Mouse (Mus musculus) MEL (cell line): ENCODE data around the gene Pidd1. TPM values are rescaled to one million over a fixed set of nuclear protein-coding genes. Genes with fewer than 3 reads are reported as not detected.

Experiments
- DNase-seq: peaks from one replicate; pipeline ENCODE4 v3.0.0; 2011; ENCODE audit warnings: low read depth, low spot score
- H3K27ac ChIP-seq: 2 replicates; pipeline ENCODE4 v1.5.1; 2012; ENCODE audit warnings: low read depth, mild to moderate bottlenecking, control low read depth, low read length, moderate library complexity; ENCODE audit not compliant: control insufficient read depth
- H3K27me3 ChIP-seq, 2 experiments: fragments of 150-350 bp in 1 of 2; sonication (generic) in 1 of 2; 2 replicates each; pipeline ENCODE4 v1.6.1; 2012; ENCODE audit warnings: low read length in 2 of 2, mild to moderate bottlenecking in 2 of 2, improper control_type of control experiment in 1 of 2, moderate library complexity in 1 of 2; ENCODE audit not compliant: insufficient read depth in 2 of 2, control insufficient read depth in 1 of 2
- H3K36me3 ChIP-seq, 2 experiments: 2 replicates each; pipeline ENCODE4 v1.6.1; 2012 to 2014; ENCODE audit warnings: low read length in 2 of 2, improper control_type of control experiment in 1 of 2, inconsistent platforms in 1 of 2, mild to moderate bottlenecking in 1 of 2; ENCODE audit not compliant: insufficient read depth in 2 of 2, control insufficient read depth in 1 of 2
- H3K4me1 ChIP-seq, 2 experiments: fragments of 150-350 bp in 1 of 2; sonication (generic) in 1 of 2; 2 replicates each; pipeline ENCODE4 v1.6.1; 2012; ENCODE audit warnings: low read length in 2 of 2, improper control_type of control experiment in 1 of 2, mild to moderate bottlenecking in 1 of 2; ENCODE audit not compliant: insufficient read depth in 2 of 2, control insufficient read depth in 1 of 2
- H3K4me3 ChIP-seq, 2 experiments: fragments of 150-350 bp in 1 of 2; sonication (generic) in 1 of 2; 2 replicates each; pipeline ENCODE4 v1.5.1; 2012; ENCODE audit warnings: low read depth in 2 of 2, low read length in 2 of 2, mild to moderate bottlenecking in 2 of 2, moderate library complexity in 2 of 2, control low read depth in 1 of 2, improper control_type of control experiment in 1 of 2; ENCODE audit not compliant: control insufficient read depth in 1 of 2, insufficient read depth in 1 of 2
- H3K79me2 ChIP-seq: 2 replicates; pipeline ENCODE4 v1.6.1; 2012; ENCODE audit warnings: mild to moderate bottlenecking, low read length, moderate library complexity; ENCODE audit not compliant: control insufficient read depth, poor library complexity, insufficient read depth
- H3K9ac ChIP-seq: 2 replicates; pipeline ENCODE4 v1.6.1; 2012; ENCODE audit warnings: low read depth, mild to moderate bottlenecking, control low read depth, low read length, moderate library complexity; ENCODE audit not compliant: control insufficient read depth, poor library complexity, severe bottlenecking
- H3K9me3 ChIP-seq: fragments of 150-350 bp; sonication (generic); replicated peaks from 2 replicates; pipeline ENCODE4 v1.6.1; 2012; ENCODE audit warnings: mild to moderate bottlenecking, low read length, improper control_type of control experiment, moderate library complexity; ENCODE audit not compliant: insufficient read depth
- ELF1 ChIP-seq: IDR thresholded peaks from 2 replicates; pipeline ENCODE4 v1.6.1; 2014; ENCODE audit warnings: low read depth, mild to moderate bottlenecking, inconsistent platforms, low read length, improper control_type of control experiment, moderate library complexity
- EP300 ChIP-seq, 2 experiments: IDR thresholded peaks; 2 replicates each; pipeline ENCODE4 v1.6.1; 2011; ENCODE audit warnings: improper control_type of control experiment in 2 of 2, low read length in 2 of 2, low read depth in 1 of 2, mild to moderate bottlenecking in 1 of 2
- ETS1 ChIP-seq: IDR thresholded peaks from 2 replicates; pipeline ENCODE4 v1.6.1; 2012; ENCODE audit warnings: low read depth, mild to moderate bottlenecking, inconsistent platforms, low read length, improper control_type of control experiment, moderate library complexity
- GABPA ChIP-seq: IDR thresholded peaks from 2 replicates; pipeline ENCODE4 v1.6.1; 2012; ENCODE audit warnings: low read depth, mild to moderate bottlenecking, inconsistent platforms, low read length, improper control_type of control experiment, moderate library complexity
- JUND ChIP-seq: IDR thresholded peaks from 2 replicates; pipeline ENCODE4 v1.6.1; 2011; ENCODE audit warnings: low read depth, mild to moderate bottlenecking, improper control_type of control experiment, low read length
- KAT2A ChIP-seq: conservative IDR thresholded peaks from 2 replicates; pipeline ENCODE4 v1.6.1; 2012; ENCODE audit warnings: low read depth, low read length, improper control_type of control experiment, inconsistent platforms
- MAFK ChIP-seq: IDR thresholded peaks from 2 replicates; pipeline ENCODE4 v1.6.1; 2011; ENCODE audit warnings: low read depth, mild to moderate bottlenecking, low read length, improper control_type of control experiment, borderline replicate concordance
- MXI1 ChIP-seq: IDR thresholded peaks from 2 replicates; pipeline ENCODE4 v1.6.1; 2011; ENCODE audit warnings: mild to moderate bottlenecking, low read depth, low read length, improper control_type of control experiment
- MYC ChIP-seq: IDR thresholded peaks from 2 replicates; pipeline ENCODE4 v1.6.1; 2011; ENCODE audit warnings: low read depth, mild to moderate bottlenecking, low read length, improper control_type of control experiment, moderate library complexity
- NELFE ChIP-seq: IDR thresholded peaks from 2 replicates; pipeline ENCODE4 v1.6.1; 2011; ENCODE audit warnings: low read depth, low read length, improper control_type of control experiment
- NRF1 ChIP-seq: IDR thresholded peaks from 2 replicates; pipeline ENCODE4 v1.6.1; 2014; ENCODE audit warnings: low read depth, mild to moderate bottlenecking, inconsistent platforms, low read length, improper control_type of control experiment, moderate library complexity; ENCODE audit not compliant: poor library complexity, insufficient read depth, severe bottlenecking
- POLR2A ChIP-seq, 2 experiments: IDR thresholded peaks; 2 replicates each; pipeline ENCODE4 v1.6.1; 2011 to 2012; ENCODE audit warnings: low read length in 2 of 2, mild to moderate bottlenecking in 2 of 2, control low read depth in 1 of 2, improper control_type of control experiment in 1 of 2, low read depth in 1 of 2, moderate library complexity in 1 of 2; ENCODE audit not compliant: control insufficient read depth in 1 of 2, insufficient read depth in 1 of 2, poor library complexity in 1 of 2
- POLR2AphosphoS2 ChIP-seq: IDR thresholded peaks from 2 replicates; pipeline ENCODE4 v1.6.1; 2011; ENCODE audit warnings: low read length, improper control_type of control experiment
- RCOR1 ChIP-seq: IDR thresholded peaks from 2 replicates; pipeline ENCODE4 v1.6.1; 2012; ENCODE audit warnings: low read depth, mild to moderate bottlenecking, inconsistent platforms, low read length, improper control_type of control experiment
- TCF12 ChIP-seq: IDR thresholded peaks from 2 replicates; pipeline ENCODE4 v1.6.1; 2014; ENCODE audit warnings: low read depth, mild to moderate bottlenecking, inconsistent platforms, low read length, improper control_type of control experiment, moderate library complexity
- USF1 ChIP-seq: IDR thresholded peaks from 2 replicates; pipeline ENCODE4 v1.6.1; 2014; ENCODE audit warnings: low read depth, mild to moderate bottlenecking, inconsistent platforms, low read length, improper control_type of control experiment, moderate library complexity
- USF2 ChIP-seq, 2 experiments: IDR thresholded peaks; 2 replicates each; pipeline ENCODE4 v1.6.1; 2011 to 2012; ENCODE audit warnings: improper control_type of control experiment in 2 of 2, low read length in 2 of 2, borderline replicate concordance in 1 of 2, inconsistent platforms in 1 of 2, low read depth in 1 of 2, mild to moderate bottlenecking in 1 of 2; ENCODE audit not compliant: insufficient read depth in 1 of 2
- ZMIZ1 ChIP-seq: IDR thresholded peaks from 2 replicates; pipeline ENCODE4 v1.6.1; 2012; ENCODE audit warnings: low read depth, mild to moderate bottlenecking, inconsistent platforms, low read length, improper control_type of control experiment, moderate library complexity
- ZNF384 ChIP-seq: IDR thresholded peaks from 2 replicates; pipeline ENCODE4 v1.6.1; 2012; ENCODE audit warnings: low read depth, mild to moderate bottlenecking, inconsistent platforms, low read length, improper control_type of control experiment
- polyA plus RNA-seq, 2 experiments: library from polyadenylated mRNA; stranded (reverse) in 1 of 2; unstranded in 1 of 2; fragments of >175 nt in 1 of 2; fragments of >200 nt in 1 of 2; gene quantifications; 2 replicates each; pipeline versions ENCODE4 v1.2.1 to v1.2.4; 2012; ENCODE audit warnings: low replicate concordance in 2 of 2, low read depth in 1 of 2; ENCODE audit not compliant: insufficient read length in 2 of 2, insufficient read depth in 1 of 2, missing spikeins in 1 of 2
- total RNA-seq: library from RNA; depleted of rRNA; stranded (reverse); fragments of 300-350 nt; gene quantifications from 2 replicates; pipeline ENCODE4 v1.2.3, GENCODE M21; 2012

The Pidd1 gene
- total and polyA plus RNA-seq, 3 experiments: 6.4 to 27.2 TPM; not detected in 1

DNA sequence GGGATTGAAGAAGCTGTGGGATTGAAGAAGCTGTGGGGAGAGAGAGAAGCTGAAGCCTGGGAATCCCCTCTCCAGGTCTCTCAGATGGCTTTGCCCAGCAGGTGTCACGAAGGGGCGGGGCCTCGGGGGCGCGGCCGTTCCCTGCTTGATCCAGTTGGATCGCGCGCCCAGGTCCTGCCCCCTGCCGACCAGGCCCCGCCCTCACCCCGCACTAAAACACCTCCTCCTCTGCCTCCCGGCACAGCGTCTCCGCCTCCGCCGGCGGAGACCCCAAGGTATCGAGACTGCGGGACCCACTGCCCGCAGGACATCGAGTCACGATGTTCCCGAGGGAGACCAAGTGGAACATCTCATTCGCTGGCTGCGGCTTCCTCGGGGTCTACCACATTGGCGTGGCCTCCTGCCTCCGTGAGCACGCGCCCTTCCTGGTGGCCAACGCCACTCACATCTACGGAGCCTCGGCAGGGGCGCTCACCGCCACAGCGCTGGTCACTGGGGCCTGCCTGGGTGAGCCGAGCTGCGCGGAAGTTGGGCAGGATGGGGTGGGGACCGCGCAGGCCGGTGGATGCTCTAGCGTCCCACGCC, 11.2 kb upstream of the Pidd1 start, which contains the start of gene Pnpla2 (continued):
- TF ChIP-seq MXI1: peak; percentile 85
- peak; percentile 72 for TF ChIP-seq NELFE
- TF ChIP-seq ETS1: no peak

DNA sequence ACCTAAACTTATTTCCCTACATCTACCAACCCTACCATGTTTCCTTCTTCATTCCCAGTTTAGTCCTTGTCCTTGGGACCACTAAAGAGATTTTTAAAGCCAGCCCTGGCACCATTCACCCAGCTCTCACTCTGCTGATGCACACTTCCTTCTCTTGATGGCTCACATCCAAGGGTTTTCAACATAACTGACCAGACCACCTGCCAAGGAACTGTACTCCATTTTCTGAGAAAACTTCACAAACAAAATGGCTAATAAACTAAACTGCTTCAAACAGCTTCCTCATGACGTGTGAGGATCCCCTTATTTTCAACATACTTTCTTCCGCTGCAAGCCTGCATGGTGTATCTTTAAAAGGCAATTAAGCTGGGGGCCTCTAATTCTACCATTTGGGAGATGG, 9.8 kb upstream of the Pidd1 start:
- no peak overlapping the region for H3K9ac ChIP-seq
- no peaks in the 10 kb centered on the region for H3K27me3 ChIP-seq
- peaks cover 12% of the 10 kb centered on the region for H3K79me2 ChIP-seq
- H3K9me3 ChIP-seq: no peaks in the 10 kb centered on the region
- peaks cover 0 to 24% of the 10 kb centered on the region in 2 experiments; a peak in 2 of 4 replicates for H3K4me1 ChIP-seq
- H3K36me3 ChIP-seq: peaks cover 9 to 16% of the 10 kb centered on the region in 2 experiments
- no peak for DNase-seq
- TF ChIP-seq MYC (no peak), MXI1 (no peak), USF1 (no peak)
- H3K27ac ChIP-seq: no peak overlapping the region
- no peak overlapping the region for H3K4me3 ChIP-seq

DNA sequence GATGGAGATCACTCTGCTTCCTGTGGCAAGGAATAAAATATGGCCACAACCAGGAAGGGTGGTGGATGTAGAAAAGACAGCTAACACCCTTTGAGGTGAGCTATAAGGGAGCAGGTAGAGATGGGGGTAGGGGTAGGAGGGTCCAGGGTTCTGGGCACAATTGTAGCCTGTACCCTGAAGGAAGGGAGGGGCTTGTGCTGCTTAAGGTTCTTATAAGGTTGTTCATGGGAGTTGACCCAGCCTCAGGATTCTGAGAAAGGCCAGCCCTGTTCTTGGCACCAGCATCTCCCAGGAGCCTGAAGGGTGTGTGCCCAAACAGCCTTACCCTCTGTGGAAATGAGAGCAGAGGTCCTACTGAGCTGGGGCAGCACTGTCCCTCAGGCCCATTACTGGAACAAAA, 8.1 kb upstream of the Pidd1 start:
- peaks cover 0 to 26% of the 10 kb centered on the region in 2 experiments; a peak in 2 of 4 replicates for H3K4me1 ChIP-seq
- DNase-seq: peak; percentile 61
- peak; percentile 82; the same call in 1 of the 2 replicates for TF ChIP-seq POLR2AphosphoS2
- TF ChIP-seq RCOR1: peak; percentile 12; the same call in 1 of the 2 replicates
- peak; percentile 47 to 73; a peak in 3 of 4 replicates for TF ChIP-seq POLR2A (IDR thresholded peaks at IDR 0.05; ENCODE audit: control insufficient read depth in 1 of 2, insufficient read depth in 1 of 2, low read depth in 1 of 2, low read length in 2 of 2, poor library complexity in 1 of 2)
- no peak for TF ChIP-seq ZNF384
- TF ChIP-seq, all 39 proteins: peak for 3
- no peak overlapping the region for H3K9ac ChIP-seq
- no peaks in the 10 kb centered on the region for H3K27me3 ChIP-seq
- no peaks in the 10 kb centered on the region for H3K9me3 ChIP-seq
- no peak overlapping the region for H3K27ac ChIP-seq
- no peak overlapping the region for H3K4me3 ChIP-seq
- H3K79me2 ChIP-seq: peaks cover 25% of the 10 kb centered on the region
- H3K36me3 ChIP-seq: peaks cover 15 to 19% of the 10 kb centered on the region in 2 experiments

DNA sequence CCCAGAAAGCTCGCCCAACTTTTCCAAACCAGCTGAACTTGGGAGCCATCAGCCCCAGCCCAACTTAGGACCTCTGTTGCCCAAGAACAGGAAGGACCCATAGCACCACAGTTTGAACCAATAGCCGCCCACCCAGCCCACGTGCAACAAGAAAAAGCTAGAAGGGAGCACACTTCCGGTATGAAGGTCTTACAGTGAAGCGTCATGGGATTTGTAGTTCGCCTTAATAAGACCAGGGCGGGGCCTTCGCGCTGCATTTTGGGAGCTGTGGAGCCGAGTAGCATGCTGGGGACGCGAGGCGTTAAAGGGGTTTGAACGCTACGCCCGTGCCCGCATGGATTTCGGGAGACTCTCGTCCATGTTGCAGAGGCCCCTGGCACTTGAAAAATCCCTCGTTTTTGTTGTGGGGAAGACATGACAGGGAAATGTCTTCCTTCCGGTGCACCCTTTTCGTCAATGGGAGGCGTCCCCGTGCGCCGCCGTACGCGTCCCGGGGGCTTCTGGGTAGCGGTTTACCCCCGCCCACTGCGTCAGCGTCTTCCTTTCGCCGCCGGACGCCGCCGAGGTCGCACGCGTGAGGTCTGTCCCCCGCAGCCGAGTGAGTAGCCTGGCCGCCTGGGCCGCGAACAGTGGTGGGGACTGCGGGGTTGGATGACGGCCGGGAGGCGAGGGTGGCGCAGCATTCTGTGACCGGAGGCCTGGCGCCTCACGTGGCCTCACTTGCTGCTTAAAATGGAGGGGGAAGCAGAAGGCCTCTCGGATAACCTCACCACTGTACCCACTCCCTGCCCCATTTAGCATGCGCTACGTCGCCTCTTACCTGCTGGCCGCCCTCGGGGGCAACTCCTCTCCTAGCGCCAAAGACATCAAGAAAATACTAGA, 3.5 kb upstream of the Pidd1 start, which contains the start of gene Rplp2:
TSS of gene Rplp2 (plus strand) at position 261 of the 882 bp plus-strand sequence.
- Histone ChIP-seq H3K4me1 (peaks cover 0 to 36% of the 10 kb centered on the region in 2 experiments; a peak in 2 of 4 replicates), H3K9ac (peak within 1 kb of the TSS; percentile 92), H3K27me3 (no peaks in the 10 kb centered on the region), H3K9me3 (no peaks in the 10 kb centered on the region), H3K27ac (peak within 1 kb of the TSS; percentile 92), H3K36me3 (peaks cover 15 to 32% of the 10 kb centered on the region in 2 experiments), H3K4me3 (peak within 1 kb of the TSS; percentile 72 to 87), H3K79me2 (peaks cover 40% of the 10 kb centered on the region)
- peak; percentile 98 for DNase-seq
- TF ChIP-seq USF1: peak; percentile 85
- TF ChIP-seq JUND: no peak
- no peak for TF ChIP-seq EP300 (IDR thresholded peaks at IDR 0.05; ENCODE audit: low read depth in 1 of 2, low read length in 2 of 2)
- no peak for TF ChIP-seq GABPA
- peak; percentile 84 for TF ChIP-seq NELFE
- TF ChIP-seq ELF1: peak; percentile 94
- peak; percentile 99 for TF ChIP-seq MXI1
- TF ChIP-seq USF2 (IDR thresholded peaks at IDR 0.05; ENCODE audit: borderline replicate concordance in 1 of 2, insufficient read depth in 1 of 2, low read depth in 1 of 2, low read length in 2 of 2): no peak
- TF ChIP-seq POLR2A (IDR thresholded peaks at IDR 0.05; ENCODE audit: control insufficient read depth in 1 of 2, insufficient read depth in 1 of 2, low read depth in 1 of 2, low read length in 2 of 2, poor library complexity in 1 of 2): peak; percentile 87 to 93
- TF ChIP-seq MAFK: no peak
- TF ChIP-seq KAT2A: peak; percentile 86
- peak; percentile 65 for TF ChIP-seq TCF12
- TF ChIP-seq NRF1: peak; percentile 50; the same call in 1 of the 2 replicates
- peak; percentile 72 for TF ChIP-seq ZMIZ1
